ENCODE assay signal across 24 mouse cellular contexts in genomic region chr11:105951601-105952044, GRCm38 (mm10). TPM values are rescaled to one million over a fixed set of nuclear protein-coding genes. Genes with fewer than 3 reads are reported as not detected.
DNase-seq lines count a peak whose midpoint lies in the region; ATAC-seq and TF ChIP-seq lines count a peak whose summit lies in the region.
"Had no signal": no experiment of that assay in that cellular context is flagged by ENCODE, and none has a peak within 500 bp of the region (broad histone marks: within the 10 kb centered on the region; RNA-seq: fewer than 3 reads in every experiment).

No protein-coding gene starts in this region.

- no peak for ATAC-seq in hindbrain, postnatal 0 days
- ATAC-seq: intestine, embryonic 16.5 days had no signal

- no peak overlapping the region for H3K9ac ChIP-seq in hindbrain, postnatal 0 days (replicated peaks; ENCODE audit: low read length)
- H3K9ac ChIP-seq: heart, embryonic 15.5 days; hindbrain, embryonic 12.5 days; liver, embryonic 13.5 days; neural tube, embryonic 13.5 days had no signal

- no peak for TF ChIP-seq CTCF in hindbrain, postnatal 0 days (IDR thresholded peaks at IDR 0.05; ENCODE audit: low read depth)

- H3K27ac ChIP-seq in hindbrain, embryonic 10.5 days = 0 out of 2 replicates have a peak overlapping the region, but pooled peaks have one; percentile 40
- H3K27ac ChIP-seq in hindbrain, postnatal 0 days = no peak overlapping the region
- H3K27ac ChIP-seq: heart, embryonic 15.5 days; hindbrain, embryonic 12.5 days; liver, embryonic 13.5 days; neural tube, embryonic 13.5 days had no signal

- H3K4me2 ChIP-seq in hindbrain, postnatal 0 days (ENCODE audit: low read depth, low read length) = no peak overlapping the region
- H3K4me2 ChIP-seq: heart, embryonic 15.5 days; hindbrain, embryonic 12.5 days; liver, embryonic 13.5 days; neural tube, embryonic 13.5 days had no signal

- DNase-seq in hindbrain, embryonic 10.5 days (ENCODE audit: low spot score) = peak; percentile 42
- DNase-seq in hindbrain, postnatal 0 days (ENCODE audit: low spot score) = no peak
- peak; percentile 62 for DNase-seq in kidney, adult 18-20 months
- peak; percentile 63 for DNase-seq in kidney, postnatal 14 days
- DNase-seq in yolk sac, embryonic 10.5 days (ENCODE audit: low spot score) = peak; percentile 69
- no peak for DNase-seq in thymus, postnatal 36 days
- no peak for DNase-seq in spleen, postnatal 36 days (ENCODE audit: low spot score in 2 of 2)
- DNase-seq: adrenal gland, adult 2 months; B cell, adult 2 months; cerebellum, adult 18-20 months; liver, embryonic 13.5 days; right cerebral cortex, postnatal 4 days had no signal

- H3K4me1 ChIP-seq in hindbrain, embryonic 10.5 days (replicated peaks) = peaks cover 40% of the 10 kb centered on the region
- H3K4me1 ChIP-seq in hindbrain, postnatal 0 days (ENCODE audit: insufficient read depth, low read length) = no peaks in the 10 kb centered on the region
- H3K4me1 ChIP-seq: heart, embryonic 15.5 days; hindbrain, embryonic 12.5 days; neural tube, embryonic 13.5 days had no signal

- H3K36me3 ChIP-seq in hindbrain, embryonic 10.5 days = no peaks in the 10 kb centered on the region
- no peaks in the 10 kb centered on the region for H3K36me3 ChIP-seq in hindbrain, postnatal 0 days (ENCODE audit: insufficient read depth, low read length)
- H3K36me3 ChIP-seq: heart, embryonic 15.5 days; hindbrain, embryonic 12.5 days; liver, embryonic 13.5 days; neural tube, embryonic 13.5 days had no signal

- H3K27me3 ChIP-seq in hindbrain, embryonic 10.5 days (ENCODE audit: insufficient read depth, poor library complexity, severe bottlenecking) = no peaks in the 10 kb centered on the region
- no peaks in the 10 kb centered on the region for H3K27me3 ChIP-seq in hindbrain, postnatal 0 days (ENCODE audit: insufficient read depth, low read length)
- H3K27me3 ChIP-seq: hindbrain, embryonic 12.5 days; neural tube, embryonic 13.5 days had no signal

- H3K9me3 ChIP-seq in hindbrain, embryonic 10.5 days = no peaks in the 10 kb centered on the region
- no peaks in the 10 kb centered on the region for H3K9me3 ChIP-seq in hindbrain, postnatal 0 days (ENCODE audit: low read length)
- H3K9me3 ChIP-seq: heart, embryonic 15.5 days; hindbrain, embryonic 12.5 days; liver, embryonic 13.5 days; neural tube, embryonic 13.5 days had no signal

- WGBS in hindbrain, embryonic 10.5 days = 43% methylated on average over 3 of the region's 3 CpGs
- 43% methylated on average over 3 of the region's 3 CpGs for WGBS in hindbrain, postnatal 0 days

- no peak overlapping the region for H3K4me3 ChIP-seq in hindbrain, embryonic 10.5 days
- no peak overlapping the region for H3K4me3 ChIP-seq in hindbrain, postnatal 0 days (ENCODE audit: low read length)
- H3K4me3 ChIP-seq: heart, embryonic 15.5 days; hindbrain, embryonic 12.5 days; liver, embryonic 13.5 days; neural tube, embryonic 13.5 days had no signal

RNA-seq across cellular contexts. Expression of gene Cyb561, which starts 1.5 kb away (rescaled TPM):
- polyA plus RNA-seq in hindbrain, embryonic 10.5 days (2016; fragmentation: Nextera tagmentation; extraction: Ambion mirVana) = 20.0 and 23.6 TPM in 2 replicates
- 45.9 and 52.9 TPM in 2 replicates for total RNA-seq in hindbrain, postnatal 0 days (2014; rRNA removed)
- 55.9 and 57.8 TPM in 2 replicates for polyA plus RNA-seq in hindbrain, postnatal 0 days (2015; fragmentation: Nextera tagmentation; extraction: Ambion mirVana)

RNA-seq across cellular contexts. Expression of gene Ace, which starts 16.1 kb away (rescaled TPM):
- polyA plus RNA-seq in hindbrain, embryonic 10.5 days (2016; fragmentation: Nextera tagmentation; extraction: Ambion mirVana) = 1.3 TPM in 2 replicates
- 31.1 and 35.9 TPM in 2 replicates for total RNA-seq in hindbrain, postnatal 0 days (2014; rRNA removed)
- 10.3 and 11.1 TPM in 2 replicates for polyA plus RNA-seq in hindbrain, postnatal 0 days (2015; fragmentation: Nextera tagmentation; extraction: Ambion mirVana)

RNA-seq across cellular contexts. Expression of gene Ace3, which starts 42.9 kb away (rescaled TPM):
- polyA plus RNA-seq in hindbrain, embryonic 10.5 days (2016; fragmentation: Nextera tagmentation; extraction: Ambion mirVana) = not detected in 2 replicates
- total RNA-seq in hindbrain, postnatal 0 days (2014; rRNA removed) = not detected in 2 replicates
- not detected in 2 replicates for polyA plus RNA-seq in hindbrain, postnatal 0 days (2015; fragmentation: Nextera tagmentation; extraction: Ambion mirVana)
- total RNA-seq: adrenal gland, adult 2 months; layer of hippocampus, postnatal 14 days; left cerebral cortex, postnatal 14 days; megakaryocyte progenitor cell, adult 5-6 weeks; midbrain, postnatal 0 days had no signal
- polyA plus RNA-seq: adrenal gland, adult 2 months; brain, embryonic 14.5 days; forebrain, embryonic 11.5 days; heart, embryonic 15.5 days; hindbrain, embryonic 12.5 days; liver, embryonic 13.5 days; midbrain, postnatal 0 days; neural tube, embryonic 13.5 days; stomach, embryonic 14.5 days; thymus, postnatal 0 days had no signal

RNA-seq across cellular contexts. Expression of gene Kcnh6, which starts 56.3 kb away (rescaled TPM):
- 0.52 and 0.61 TPM in 2 replicates for polyA plus RNA-seq in hindbrain, embryonic 10.5 days (2016; fragmentation: Nextera tagmentation; extraction: Ambion mirVana)
- total RNA-seq in hindbrain, postnatal 0 days (2014; rRNA removed) = 4.3 and 7.9 TPM in 2 replicates
- polyA plus RNA-seq in hindbrain, postnatal 0 days (2015; fragmentation: Nextera tagmentation; extraction: Ambion mirVana) = 2.4 and 3.0 TPM in 2 replicates

Comparison
In these comparisons a context has a peak if more than half of its experiments do, and no peak if none do; other contexts are left out.
1. DNase-seq: peak in hindbrain, embryonic 10.5 days (single experiment), kidney, adult 18-20 months (single experiment), kidney, postnatal 14 days (single experiment) and yolk sac, embryonic 10.5 days (single experiment); none in hindbrain, postnatal 0 days (single experiment), thymus, postnatal 36 days (0 of 2) and spleen, postnatal 36 days (0 of 2).